Mouse (Mus musculus): ENCODE results near the gene Rnf149. TPM values are rescaled to one million over a fixed set of nuclear protein-coding genes. Genes with fewer than 3 reads are reported as not detected.

Gene Rnf149
- polyA plus RNA-seq, 1 experiment from 2014 or later = 26.2 TPM

GRCm38 (mm10) chr1:39533917-39534316 lies 43.3 kb downstream of the Rnf149 start:
- H3K27ac ChIP-seq (replicated peaks; ENCODE audit: low read depth, low read length) = no peak overlapping the region
- no peak overlapping the region for H3K4me3 ChIP-seq (ENCODE audit: low read depth, low read length)
- no peaks in the 10 kb centered on the region for H3K9me3 ChIP-seq (ENCODE audit: control insufficient read depth, low read length)
- peaks cover 5% of the 10 kb centered on the region; the same call in 1 of the 2 replicates for H3K36me3 ChIP-seq (ENCODE audit: control insufficient read depth, insufficient read depth, low read length)
- DNase-seq (ENCODE audit: low spot score) = no peak
- H3K4me2 ChIP-seq (ENCODE audit: low read depth, severe bottlenecking) = no peak overlapping the region
- peaks cover 8% of the 10 kb centered on the region; the same call in 1 of the 2 replicates for H3K4me1 ChIP-seq (ENCODE audit: control insufficient read depth, insufficient read depth, low read length)
- WGBS = 36% methylated on average over 3 of the region's 3 CpGs
- no peak for ATAC-seq (ENCODE audit: insufficient number of reproducible peaks, low FRiP score, low TSS enrichment, low read depth)
- no peak overlapping the region for H3K9ac ChIP-seq (ENCODE audit: low read length)
- H3K27me3 ChIP-seq (ENCODE audit: control insufficient read depth, insufficient read depth, low read length) = no peaks in the 10 kb centered on the region

DNA sequence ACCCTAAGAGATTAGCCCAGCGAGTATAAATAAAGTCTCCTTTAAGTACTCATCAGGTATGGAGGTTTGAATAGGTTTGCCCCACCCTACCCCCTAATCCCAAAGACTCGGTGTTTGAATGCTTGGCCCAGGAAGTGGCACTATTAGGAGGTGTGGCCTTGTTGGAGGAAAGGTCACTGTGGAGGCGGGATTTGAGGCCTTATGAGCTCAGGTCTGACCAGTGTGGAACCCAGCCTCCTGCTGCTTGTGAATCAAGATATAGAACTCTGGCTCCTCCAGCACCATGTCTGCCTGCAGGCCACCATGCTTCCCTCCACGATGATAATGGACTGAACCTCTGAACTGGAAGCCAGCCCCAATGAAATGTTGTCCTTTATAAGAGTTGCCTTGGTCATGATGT lies 46.2 kb downstream of the Rnf149 start:
- ATAC-seq (ENCODE audit: insufficient number of reproducible peaks, low FRiP score, low TSS enrichment, low read depth) = no peak
- Histone ChIP-seq H3K9me3 (ENCODE audit: control insufficient read depth, low read length) (no peaks in the 10 kb centered on the region), H3K4me2 (ENCODE audit: low read depth, severe bottlenecking) (no peak overlapping the region), H3K9ac (ENCODE audit: low read length) (no peak overlapping the region), H3K4me3 (ENCODE audit: low read depth, low read length) (no peak overlapping the region), H3K27ac (replicated peaks; ENCODE audit: low read depth, low read length) (no peak overlapping the region), H3K36me3 (ENCODE audit: control insufficient read depth, insufficient read depth, low read length) (no peaks in the 10 kb centered on the region), H3K4me1 (ENCODE audit: control insufficient read depth, insufficient read depth, low read length) (no peaks in the 10 kb centered on the region), H3K27me3 (ENCODE audit: control insufficient read depth, insufficient read depth, low read length) (no peaks in the 10 kb centered on the region)
- WGBS = 69% methylated on average over 4 of the region's 4 CpGs
- no peak for DNase-seq (ENCODE audit: low spot score)

DNA sequence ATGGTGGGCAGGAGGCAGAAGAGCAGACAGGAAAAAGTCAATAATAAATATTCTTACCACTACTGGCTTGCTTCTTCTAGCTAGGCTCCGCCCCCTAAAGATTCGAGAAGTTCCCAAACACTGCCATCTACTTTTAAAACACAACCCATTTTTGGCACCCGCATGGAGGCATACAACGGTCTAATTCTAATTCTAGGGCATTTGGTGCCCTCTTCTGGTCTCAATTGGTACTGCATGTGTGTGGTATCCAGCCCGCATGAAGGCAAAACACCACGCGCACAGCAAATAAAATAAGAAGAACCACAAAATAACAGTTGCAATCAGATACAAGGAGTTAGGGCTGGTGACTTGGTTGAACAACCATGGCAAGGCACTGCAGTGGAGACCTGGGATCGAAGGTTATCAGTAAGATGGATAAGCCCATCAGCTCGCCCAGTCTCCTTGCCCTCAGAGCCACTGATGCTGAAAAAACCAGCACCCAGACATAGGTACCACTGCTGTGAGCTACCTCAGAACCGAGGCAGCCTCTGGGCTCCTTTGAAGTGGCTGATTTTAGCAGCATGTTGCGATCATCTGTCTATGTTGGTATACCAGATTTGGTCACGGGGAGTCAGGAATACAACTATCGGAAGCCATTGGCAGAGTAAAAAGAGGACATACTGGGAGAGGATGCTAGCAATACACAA lies 46.8 kb downstream of the Rnf149 start:
- WGBS = 38% methylated on average over 13 of the region's 13 CpGs
- Histone ChIP-seq H3K4me3 (ENCODE audit: low read depth, low read length) (no peak overlapping the region), H3K4me2 (ENCODE audit: low read depth, severe bottlenecking) (no peak overlapping the region), H3K9ac (ENCODE audit: low read length) (no peak overlapping the region), H3K27me3 (ENCODE audit: control insufficient read depth, insufficient read depth, low read length) (no peaks in the 10 kb centered on the region), H3K9me3 (ENCODE audit: control insufficient read depth, low read length) (no peaks in the 10 kb centered on the region), H3K27ac (replicated peaks; ENCODE audit: low read depth, low read length) (no peak overlapping the region), H3K4me1 (ENCODE audit: control insufficient read depth, insufficient read depth, low read length) (no peaks in the 10 kb centered on the region), H3K36me3 (ENCODE audit: control insufficient read depth, insufficient read depth, low read length) (no peaks in the 10 kb centered on the region)
- ATAC-seq (ENCODE audit: insufficient number of reproducible peaks, low FRiP score, low TSS enrichment, low read depth) (no peak), DNase-seq (ENCODE audit: low spot score) (peak; percentile 86)

DNA sequence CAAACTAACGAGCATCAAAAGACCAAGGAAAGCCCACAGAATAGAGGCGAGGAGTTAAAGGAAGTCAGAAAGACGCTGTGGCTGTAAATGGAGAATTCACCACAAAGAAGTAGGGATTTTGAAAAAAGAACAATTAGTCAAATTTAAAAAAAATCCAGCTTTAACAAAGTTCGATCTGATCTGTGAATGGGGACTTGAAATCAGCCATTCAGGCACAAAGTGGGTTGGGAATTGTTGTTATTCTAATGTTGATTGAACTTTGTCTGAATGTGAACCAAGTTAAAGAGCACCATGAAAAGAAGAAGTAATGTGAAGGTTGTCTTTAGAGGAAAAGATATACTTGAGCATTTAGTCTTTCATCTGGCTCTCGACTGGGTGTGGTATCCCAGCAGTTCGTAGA lies 48.9 kb downstream of the Rnf149 start:
- Histone ChIP-seq H3K4me3 (ENCODE audit: low read depth, low read length) (no peak overlapping the region), H3K4me1 (ENCODE audit: control insufficient read depth, insufficient read depth, low read length) (no peaks in the 10 kb centered on the region), H3K9ac (ENCODE audit: low read length) (no peak overlapping the region), H3K9me3 (ENCODE audit: control insufficient read depth, low read length) (no peaks in the 10 kb centered on the region), H3K27me3 (ENCODE audit: control insufficient read depth, insufficient read depth, low read length) (no peaks in the 10 kb centered on the region), H3K27ac (replicated peaks; ENCODE audit: low read depth, low read length) (no peak overlapping the region), H3K36me3 (ENCODE audit: control insufficient read depth, insufficient read depth, low read length) (no peaks in the 10 kb centered on the region), H3K4me2 (ENCODE audit: low read depth, severe bottlenecking) (no peak overlapping the region)
- ATAC-seq (ENCODE audit: insufficient number of reproducible peaks, low FRiP score, low TSS enrichment, low read depth) (no peak), DNase-seq (ENCODE audit: low spot score) (no peak)
- WGBS = 71% methylated on average over 6 of the region's 6 CpGs

GRCm38 (mm10) chr1:39527432-39527831 lies 49.8 kb downstream of the Rnf149 start:
- no peak for ATAC-seq (ENCODE audit: insufficient number of reproducible peaks, low FRiP score, low TSS enrichment, low read depth)
- Histone ChIP-seq H3K9ac (ENCODE audit: low read length) (no peak overlapping the region), H3K4me2 (ENCODE audit: low read depth, severe bottlenecking) (no peak overlapping the region), H3K27me3 (ENCODE audit: control insufficient read depth, insufficient read depth, low read length) (no peaks in the 10 kb centered on the region), H3K4me3 (ENCODE audit: low read depth, low read length) (no peak overlapping the region), H3K27ac (replicated peaks; ENCODE audit: low read depth, low read length) (no peak overlapping the region), H3K9me3 (ENCODE audit: control insufficient read depth, low read length) (no peaks in the 10 kb centered on the region), H3K36me3 (ENCODE audit: control insufficient read depth, insufficient read depth, low read length) (no peaks in the 10 kb centered on the region), H3K4me1 (ENCODE audit: control insufficient read depth, insufficient read depth, low read length) (no peaks in the 10 kb centered on the region)
- WGBS = 16% methylated on average over 7 of the region's 7 CpGs
- peak; percentile 88 for DNase-seq (ENCODE audit: low spot score)

DNA sequence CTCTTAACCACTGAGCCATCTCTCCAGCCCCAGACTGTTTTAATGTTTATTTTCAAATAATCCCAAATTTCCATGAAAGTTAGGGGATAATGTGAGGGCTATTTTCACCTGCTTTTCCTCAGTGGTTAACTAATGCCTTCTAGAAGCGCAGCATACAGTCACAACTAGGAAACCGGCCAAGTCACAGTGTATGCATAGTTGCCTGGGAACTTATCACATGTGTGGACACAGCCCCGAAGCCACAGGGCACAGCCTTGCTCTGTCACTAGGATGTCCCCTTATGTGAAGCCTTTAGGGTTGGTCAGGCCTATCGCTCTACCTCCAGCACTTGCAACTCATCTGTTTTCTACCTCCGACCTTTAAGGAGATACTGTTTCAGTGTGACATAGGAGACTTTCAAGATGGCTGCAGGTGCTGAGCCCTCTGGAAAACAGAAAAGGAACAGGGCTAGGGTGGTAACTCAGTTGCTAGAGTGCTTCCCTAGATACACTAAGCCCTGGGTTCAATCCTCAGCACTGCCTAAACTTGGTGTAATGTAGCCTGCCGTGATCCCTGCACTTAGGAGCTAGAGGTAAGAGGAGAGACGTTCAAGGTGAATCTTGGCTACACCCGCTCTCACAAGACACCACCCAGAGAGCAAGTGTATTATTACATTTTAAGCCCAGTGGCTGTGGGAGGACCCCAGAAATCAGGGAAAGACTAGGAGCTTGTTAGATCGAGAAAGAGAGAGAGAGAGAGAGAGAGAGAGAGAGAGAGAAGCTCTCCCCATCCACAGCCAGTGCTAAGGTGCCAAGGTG lies 50.6 kb downstream of the Rnf149 start:
- no peaks in the 10 kb centered on the region for H3K9me3 ChIP-seq (ENCODE audit: control insufficient read depth, low read length)
- no peak overlapping the region for H3K4me2 ChIP-seq (ENCODE audit: low read depth, severe bottlenecking)
- H3K27ac ChIP-seq (replicated peaks; ENCODE audit: low read depth, low read length) = no peak overlapping the region
- 87% methylated on average over 9 of the region's 9 CpGs for WGBS
- H3K4me1 ChIP-seq (ENCODE audit: control insufficient read depth, insufficient read depth, low read length) = no peaks in the 10 kb centered on the region
- H3K4me3 ChIP-seq (ENCODE audit: low read depth, low read length) = no peak overlapping the region
- H3K36me3 ChIP-seq (ENCODE audit: control insufficient read depth, insufficient read depth, low read length) = no peaks in the 10 kb centered on the region
- ATAC-seq (ENCODE audit: insufficient number of reproducible peaks, low FRiP score, low TSS enrichment, low read depth) = no peak
- H3K27me3 ChIP-seq (ENCODE audit: control insufficient read depth, insufficient read depth, low read length) = no peaks in the 10 kb centered on the region
- H3K9ac ChIP-seq (ENCODE audit: low read length) = no peak overlapping the region
- no peak for DNase-seq (ENCODE audit: low spot score)

- no peaks in the 10 kb centered on the region for H3K27me3 ChIP-seq (ENCODE audit: control insufficient read depth, insufficient read depth, low read length)
- H3K9ac ChIP-seq (ENCODE audit: low read length) = no peak overlapping the region
- no peak for ATAC-seq (ENCODE audit: insufficient number of reproducible peaks, low FRiP score, low TSS enrichment, low read depth)
- WGBS = 75% methylated on average over 7 of the region's 7 CpGs
- H3K4me1 ChIP-seq (ENCODE audit: control insufficient read depth, insufficient read depth, low read length) = no peaks in the 10 kb centered on the region
- H3K9me3 ChIP-seq (ENCODE audit: control insufficient read depth, low read length) = no peaks in the 10 kb centered on the region
- no peaks in the 10 kb centered on the region for H3K36me3 ChIP-seq (ENCODE audit: control insufficient read depth, insufficient read depth, low read length)
- no peak overlapping the region for H3K4me3 ChIP-seq (ENCODE audit: low read depth, low read length)
- no peak overlapping the region for H3K4me2 ChIP-seq (ENCODE audit: low read depth, severe bottlenecking)
- H3K27ac ChIP-seq (replicated peaks; ENCODE audit: low read depth, low read length) = no peak overlapping the region
- DNase-seq (ENCODE audit: low spot score) = no peak
These were observed 51.4 kb downstream of the Rnf149 start for GRCm38 (mm10) chr1:39525763-39526162.

DNA sequence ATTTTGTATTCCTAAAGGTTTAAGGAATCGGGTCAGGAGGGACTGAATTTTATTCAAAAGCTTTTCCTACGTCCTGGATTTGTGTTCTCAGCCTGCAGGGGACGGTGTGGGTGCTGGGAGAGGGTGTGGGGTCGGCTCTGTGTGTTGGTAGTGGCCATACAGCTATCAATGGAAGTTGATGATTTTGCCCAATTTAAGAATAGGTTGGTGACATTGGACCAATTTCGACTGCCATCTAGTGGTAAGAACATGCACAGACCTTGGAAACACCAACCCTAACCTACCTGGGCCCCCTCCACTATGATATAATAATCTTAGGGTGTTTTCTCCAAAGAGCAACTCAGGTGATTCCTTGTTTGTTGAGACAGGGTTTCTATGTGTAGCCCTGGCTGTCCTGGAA lies 54.7 kb downstream of the Rnf149 start:
- no peak for DNase-seq (ENCODE audit: low spot score)
- Histone ChIP-seq H3K4me2 (ENCODE audit: low read depth, severe bottlenecking) (no peak overlapping the region), H3K27me3 (ENCODE audit: control insufficient read depth, insufficient read depth, low read length) (no peaks in the 10 kb centered on the region), H3K27ac (replicated peaks; ENCODE audit: low read depth, low read length) (no peak overlapping the region), H3K9ac (ENCODE audit: low read length) (no peak overlapping the region), H3K4me1 (ENCODE audit: control insufficient read depth, insufficient read depth, low read length) (no peaks in the 10 kb centered on the region), H3K4me3 (ENCODE audit: low read depth, low read length) (no peak overlapping the region), H3K36me3 (ENCODE audit: control insufficient read depth, insufficient read depth, low read length) (no peaks in the 10 kb centered on the region), H3K9me3 (ENCODE audit: control insufficient read depth, low read length) (no peaks in the 10 kb centered on the region)
- WGBS = 35% methylated on average over 5 of the region's 5 CpGs
- no peak for ATAC-seq (ENCODE audit: insufficient number of reproducible peaks, low FRiP score, low TSS enrichment, low read depth)
